Mouse (Mus musculus) erythroblast, embryonic 14.5 days (primary cell): Measurements from ENCODE around the gene Zfp422.

Experiments used
- GATA1 ChIP-seq: IDR thresholded peaks from 2 replicates; pipeline ENCODE4 v1.6.1; 2012; ENCODE audit warnings: low read length, inconsistent platforms, mixed read lengths
- TAL1 ChIP-seq: IDR thresholded peaks from 3 replicates; pipeline ENCODE4 v1.6.1; 2012; ENCODE audit warnings: low read length, inconsistent platforms, mixed read lengths

DNA sequence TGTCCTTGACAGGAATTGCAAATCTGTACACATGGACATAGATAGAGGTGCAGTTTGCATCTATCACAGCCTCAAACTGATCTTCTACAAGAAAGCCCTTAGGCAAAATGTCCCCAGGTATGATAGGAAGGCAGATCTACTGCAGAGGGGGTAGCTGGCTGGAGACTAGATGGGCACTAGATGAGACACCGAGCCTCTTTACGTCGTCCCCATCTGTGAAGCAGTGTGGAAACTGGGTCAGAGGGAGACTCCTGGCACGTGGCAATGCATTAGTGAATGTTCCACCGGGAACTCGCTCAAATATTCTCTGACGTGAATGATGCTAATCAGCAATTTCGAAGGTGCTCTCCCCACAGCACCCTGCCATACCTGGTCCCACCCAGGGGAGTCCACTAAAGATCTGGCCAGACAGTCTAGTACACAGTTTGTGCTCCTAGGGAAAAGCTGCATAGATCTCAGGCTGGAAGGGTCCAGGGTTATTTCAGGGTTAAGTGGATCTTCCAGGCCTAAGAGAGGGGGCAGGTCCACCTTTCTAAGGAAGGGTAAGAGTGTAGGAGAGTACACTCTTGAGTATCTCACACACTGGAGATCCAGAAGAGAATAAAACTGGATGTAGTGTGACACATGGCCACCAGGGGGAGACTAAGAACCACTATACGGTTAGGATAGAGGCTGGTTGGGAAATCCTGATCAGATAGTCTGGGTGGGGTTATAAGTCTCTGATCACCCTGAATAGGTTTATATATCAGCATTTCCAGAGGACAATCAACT, 25.1 kb upstream of the Zfp422 start:
- no peak for TF ChIP-seq GATA1
- no peak for TF ChIP-seq TAL1
